Mouse (Mus musculus): ENCODE results near the gene Ctsm.

DNA sequence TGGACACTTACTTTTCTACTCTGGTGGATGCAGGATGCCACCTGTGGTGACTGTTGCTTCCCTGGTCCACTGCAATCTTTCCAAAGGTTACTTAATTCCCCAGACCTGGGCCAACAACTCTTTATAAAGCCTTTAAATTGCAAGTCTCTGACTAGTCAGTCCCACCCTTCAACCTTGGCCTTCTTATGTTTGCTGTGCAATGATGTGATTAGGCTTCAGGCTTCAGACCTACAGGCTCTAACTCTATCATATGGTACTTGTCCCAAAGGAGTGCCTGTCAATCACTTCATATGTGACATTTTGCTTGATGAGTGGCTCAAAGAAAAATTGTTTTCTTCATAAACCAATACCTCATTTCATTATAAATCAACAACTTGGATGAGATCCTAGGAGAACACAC lies 28.4 kb upstream of the Ctsm start, which contains the start of gene Cts3:
- TF ChIP-seq CTCF (IDR thresholded peaks at IDR 0.05; ENCODE audit: low read depth) (no peak), EP300 (IDR thresholded peaks at IDR 0.05; ENCODE audit: low read depth) (no peak)

Data from heart, postnatal 0 days (tissue).